Mouse (Mus musculus) left cerebral cortex, postnatal 10 days (tissue): ENCODE results near the gene Fgl2. TPM values are rescaled to one million over a fixed set of nuclear protein-coding genes. Genes with fewer than 3 reads are reported as not detected.

Experiments used
- DNase-seq, 2 experiments: peaks; one replicate each; pipeline ENCODE4 v3.0.0; 2021 to 2022; ENCODE audit warnings: low spot score in 2 of 2, mixed read lengths in 1 of 2; ENCODE audit errors: extremely low spot score in 1 of 2
- intact Hi-C: fragments of 180-260 bp; cut with DNase I; formaldehyde crosslinking; loops from one replicate; pipeline ENCODE4 v1.15.1; 2025
- total RNA-seq, 2 experiments: library from RNA; stranded (reverse); gene quantifications; 2 replicates each; pipeline ENCODE4 v1.2.3; 2021

Fgl2 gene
- total RNA-seq, 2 experiments from 2014 or later, result 2.0 to 2.1 TPM

- intact Hi-C loops, result no loop called here
- no peak for DNase-seq
These were observed 54.2 kb downstream of the Fgl2 start for GRCm38 (mm10) chr5:21426666-21427065.

Other genes with a start within 250 kb of the Fgl2 start
- gene Gsap, start 186.4 kb upstream of the Fgl2 start, total RNA-seq, result 1 to 10 TPM; 4.7 to 5.1 TPM
- gene Ccdc146, start 52.0 kb downstream of the Fgl2 start, total RNA-seq, result under 1 TPM; 0.16 to 0.28 TPM
- 10 to 100 TPM; 11.6 to 12.5 TPM for gene Fam185a, start 52.3 kb downstream of the Fgl2 start, total RNA-seq
- gene Lrrc17, start 170.9 kb downstream of the Fgl2 start, total RNA-seq, result 1 to 10 TPM in 1 of 2 experiments, under 1 TPM in 1; 0.77 to 1.2 TPM